Mouse (Mus musculus) heart, embryonic 16.5 days (tissue): ENCODE measurements at regions not wholly inside any gene's neighbourhood (a gene's known extent, or its start where the extent isn't known, plus 50 kb on each side); places are given as distances from the start of the nearest gene placed in this dataset.

Experiments
- ATAC-seq: fragments of 200-750 bp; cut with Nextera tagmentation; replicated peaks from 2 replicates; pipeline ENCODE4 v1.8.0; 2017; ENCODE audit warnings: moderate number of reproducible peaks; ENCODE audit not compliant: insufficient read depth, low FRiP score; ENCODE audit errors: extremely low read depth
- H3K27ac ChIP-seq: fragments of 300-500 bp; sonication (generic); 2 replicates; pipeline ENCODE4 v1.5.1; 2014; ENCODE audit warnings: mild to moderate bottlenecking, low read length, control low read depth, moderate library complexity
- H3K27me3 ChIP-seq: fragments of 300-500 bp; sonication (generic); 2 replicates; pipeline ENCODE4 v1.6.1; 2014; ENCODE audit warnings: low read length, mixed read lengths; ENCODE audit not compliant: control insufficient read depth, insufficient read depth
- H3K36me3 ChIP-seq: fragments of 300-500 bp; sonication (generic); 2 replicates; pipeline ENCODE4 v1.6.1; 2014; ENCODE audit not compliant: control insufficient read depth, insufficient read depth
- H3K4me1 ChIP-seq: fragments of 300-500 bp; sonication (generic); 2 replicates; pipeline ENCODE4 v1.6.1; 2014; ENCODE audit warnings: low read length, mixed read lengths; ENCODE audit not compliant: control insufficient read depth, insufficient read depth
- H3K4me2 ChIP-seq: fragments of 300-500 bp; sonication (generic); 2 replicates; pipeline ENCODE4 v1.6.1; 2014; ENCODE audit warnings: low read depth, mild to moderate bottlenecking, control low read depth, low read length
- H3K4me3 ChIP-seq: fragments of 300-500 bp; sonication (generic); 2 replicates; pipeline ENCODE4 v1.5.1; 2014; ENCODE audit warnings: mild to moderate bottlenecking, control low read depth, low read length
- H3K9ac ChIP-seq: fragments of 300-500 bp; sonication (generic); 2 replicates; pipeline ENCODE4 v1.6.1; 2014; ENCODE audit warnings: low read length, control low read depth
- H3K9me3 ChIP-seq: fragments of 300-500 bp; sonication (generic); replicated peaks from 2 replicates; pipeline ENCODE4 v1.6.1; 2016; ENCODE audit warnings: low read length; ENCODE audit not compliant: control insufficient read depth
- WGBS: fragments of 180-500 bp; shearing (Covaris S2); extraction: QIAGEN DNeasy Blood & Tissue Kit; methylation state at CpG from one replicate; pipeline ENCODE4 v1.1.7; 2014; 5-methylcytosine and 5-hydroxymethylcytosine counted together

DNA sequence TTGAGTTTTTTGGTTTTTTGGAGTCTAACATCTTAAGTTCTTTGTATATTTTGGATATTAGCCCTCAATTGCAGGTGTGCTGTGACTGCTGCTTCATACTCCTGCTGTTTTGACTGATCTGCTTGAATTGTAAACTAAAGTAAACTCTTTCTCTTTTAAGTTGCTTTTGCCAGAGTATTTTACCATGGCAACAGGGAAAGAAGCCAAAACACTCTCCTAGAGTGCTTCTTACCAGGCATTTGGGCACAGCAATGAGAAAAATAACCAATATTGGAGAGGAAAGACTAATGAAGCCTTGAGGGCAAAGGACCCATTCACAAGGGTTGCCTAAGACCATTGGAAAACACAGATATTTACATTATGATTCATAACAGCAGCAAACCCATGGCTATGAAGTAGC lies 437.3 kb downstream of the Wdr11 start:
- Histone ChIP-seq H3K9me3 (no peaks in the 10 kb centered on the region), H3K4me2 (no peak overlapping the region), H3K4me1 (no peaks in the 10 kb centered on the region), H3K9ac (no peak overlapping the region), H3K27ac (no peak overlapping the region), H3K36me3 (no peaks in the 10 kb centered on the region), H3K27me3 (no peaks in the 10 kb centered on the region), H3K4me3 (no peak overlapping the region)
- no peak for ATAC-seq

DNA sequence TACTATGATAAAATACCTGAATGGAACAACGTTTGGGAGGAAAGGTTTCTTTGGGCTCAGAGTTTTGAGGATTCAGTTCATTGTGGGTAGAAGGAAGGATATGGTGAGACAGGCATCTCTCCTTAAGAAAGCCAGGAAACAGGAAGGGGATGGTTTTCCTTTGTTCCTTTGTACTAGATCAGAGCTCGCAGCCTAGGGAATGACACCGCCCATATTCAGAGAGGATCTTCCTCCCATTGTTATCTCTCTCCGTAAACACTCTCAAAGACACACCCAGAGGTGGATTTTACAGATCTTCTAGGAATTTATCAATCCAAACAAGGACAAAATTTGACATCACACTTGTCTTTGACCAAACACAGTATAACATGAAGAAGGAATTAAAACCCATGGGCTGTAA lies 439.0 kb downstream of the Wdr11 start:
- WGBS = 85% methylated on average over 4 of the region's 4 CpGs
- no peak overlapping the region for H3K4me3 ChIP-seq
- no peak overlapping the region for H3K27ac ChIP-seq

DNA sequence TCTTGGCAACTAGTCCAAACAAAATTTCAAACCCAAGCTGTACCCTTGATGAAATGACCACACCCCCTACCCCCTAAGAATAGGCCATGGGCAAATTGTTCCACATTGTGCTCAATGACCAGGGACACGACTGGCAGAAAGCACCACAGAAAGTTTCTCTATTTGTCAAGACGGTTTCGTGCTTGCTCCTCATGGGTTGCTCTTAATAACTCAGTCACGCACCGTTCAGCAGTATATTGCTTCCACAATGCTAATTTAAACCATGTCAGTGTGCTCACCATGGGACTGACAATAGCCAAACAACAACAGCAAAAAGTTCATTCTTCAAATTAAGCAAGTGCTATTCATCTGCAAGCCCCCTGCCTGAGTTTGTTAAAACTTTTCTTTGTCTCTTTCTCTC lies 444.6 kb downstream of the Wdr11 start:
- H3K27ac ChIP-seq = no peak overlapping the region

More for the DNA sequence above, 439.0 kb downstream of the Wdr11 start:
- Histone ChIP-seq H3K36me3 (no peaks in the 10 kb centered on the region), H3K4me1 (no peaks in the 10 kb centered on the region), H3K9me3 (no peaks in the 10 kb centered on the region), H3K9ac (no peak overlapping the region), H3K27me3 (no peaks in the 10 kb centered on the region), H3K4me2 (no peak overlapping the region)
- no peak for ATAC-seq

DNA sequence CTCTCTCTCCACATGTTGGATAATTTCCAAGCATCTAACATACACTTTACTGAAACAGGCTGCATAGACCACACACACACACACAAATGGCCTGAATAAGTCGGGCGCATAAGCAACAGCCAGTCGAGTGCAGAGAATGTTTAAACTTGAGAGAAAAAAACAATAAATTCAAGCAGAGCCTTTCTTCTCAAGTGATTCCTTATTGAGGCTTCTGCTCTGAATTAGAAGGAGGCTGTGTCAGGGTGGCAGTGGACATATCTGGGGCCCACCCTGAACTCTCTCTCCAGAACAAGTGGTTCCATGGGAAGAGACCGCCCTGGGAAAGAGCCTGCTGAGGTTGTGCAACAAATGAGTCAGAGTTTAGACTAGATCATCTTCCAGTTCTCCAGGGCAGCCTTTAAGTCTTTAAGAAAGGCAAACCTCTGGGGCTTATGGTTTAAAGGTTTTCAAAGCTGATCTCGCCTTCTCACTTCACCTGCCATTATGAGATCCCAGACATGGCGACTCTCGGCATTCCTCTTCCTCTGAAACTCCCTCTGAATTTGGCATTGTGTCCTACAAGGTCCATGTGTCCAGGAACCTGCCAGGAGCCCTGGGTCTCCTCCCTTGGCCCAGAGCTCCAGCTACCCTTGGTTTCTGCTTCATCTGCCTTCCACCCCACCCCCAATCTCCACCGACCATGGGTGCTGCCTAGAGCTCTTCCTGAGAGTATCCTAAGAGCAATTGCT lies 445.3 kb downstream of the Wdr11 start:
- Histone ChIP-seq H3K4me2 (no peak overlapping the region), H3K9me3 (no peaks in the 10 kb centered on the region; the same call in 1 of the 2 replicates), H3K9ac (no peak overlapping the region), H3K4me3 (no peak overlapping the region), H3K36me3 (no peaks in the 10 kb centered on the region), H3K4me1 (no peaks in the 10 kb centered on the region; the same call in 1 of the 2 replicates), H3K27ac (no peak overlapping the region), H3K27me3 (no peaks in the 10 kb centered on the region)
- ATAC-seq = no peak
- 78% methylated on average over 8 of the region's 8 CpGs for WGBS

More for the DNA sequence above, 444.6 kb downstream of the Wdr11 start:
- Histone ChIP-seq H3K36me3 (no peaks in the 10 kb centered on the region), H3K4me2 (no peak overlapping the region), H3K9ac (no peak overlapping the region), H3K4me3 (no peak overlapping the region), H3K27me3 (no peaks in the 10 kb centered on the region), H3K4me1 (no peaks in the 10 kb centered on the region; the same call in 1 of the 2 replicates), H3K9me3 (no peaks in the 10 kb centered on the region; the same call in 1 of the 2 replicates)
- ATAC-seq = no peak
- WGBS = 87% methylated on average over 5 of the region's 5 CpGs

GRCm38 (mm10) chr7:130037573-130037925 lies 445.9 kb downstream of the Wdr11 start:
- WGBS = 47% methylated on average over 4 of the region's 4 CpGs
- no peak overlapping the region for H3K4me3 ChIP-seq
- no peak overlapping the region for H3K4me2 ChIP-seq
- H3K27ac ChIP-seq = no peak overlapping the region
- H3K9me3 ChIP-seq = no peaks in the 10 kb centered on the region; the same call in 1 of the 2 replicates
- no peak overlapping the region for H3K9ac ChIP-seq
- no peaks in the 10 kb centered on the region for H3K27me3 ChIP-seq
- no peaks in the 10 kb centered on the region for H3K36me3 ChIP-seq
- ATAC-seq = no peak
- H3K4me1 ChIP-seq = no peaks in the 10 kb centered on the region; the same call in 1 of the 2 replicates

GRCm38 (mm10) chr7:130040596-130040995 lies 448.9 kb downstream of the Wdr11 start:
- Histone ChIP-seq H3K27ac (no peak overlapping the region), H3K4me2 (no peak overlapping the region), H3K9me3 (no peaks in the 10 kb centered on the region; the same call in 1 of the 2 replicates), H3K9ac (no peak overlapping the region), H3K36me3 (no peaks in the 10 kb centered on the region), H3K4me3 (no peak overlapping the region), H3K4me1 (peaks cover 11% of the 10 kb centered on the region), H3K27me3 (no peaks in the 10 kb centered on the region)
- WGBS = 70% methylated on average over 8 of the region's 8 CpGs
- no peak for ATAC-seq

GRCm38 (mm10) chr7:130041402-130041965 lies 449.8 kb downstream of the Wdr11 start:
- Histone ChIP-seq H3K4me3 (no peak overlapping the region), H3K27ac (no peak overlapping the region), H3K27me3 (no peaks in the 10 kb centered on the region), H3K9me3 (no peaks in the 10 kb centered on the region; the same call in 1 of the 2 replicates), H3K9ac (no peak overlapping the region), H3K36me3 (no peaks in the 10 kb centered on the region), H3K4me1 (peaks cover 11% of the 10 kb centered on the region), H3K4me2 (no peak overlapping the region)
- no peak for ATAC-seq
- 74% methylated on average over 11 of the region's 11 CpGs for WGBS

DNA sequence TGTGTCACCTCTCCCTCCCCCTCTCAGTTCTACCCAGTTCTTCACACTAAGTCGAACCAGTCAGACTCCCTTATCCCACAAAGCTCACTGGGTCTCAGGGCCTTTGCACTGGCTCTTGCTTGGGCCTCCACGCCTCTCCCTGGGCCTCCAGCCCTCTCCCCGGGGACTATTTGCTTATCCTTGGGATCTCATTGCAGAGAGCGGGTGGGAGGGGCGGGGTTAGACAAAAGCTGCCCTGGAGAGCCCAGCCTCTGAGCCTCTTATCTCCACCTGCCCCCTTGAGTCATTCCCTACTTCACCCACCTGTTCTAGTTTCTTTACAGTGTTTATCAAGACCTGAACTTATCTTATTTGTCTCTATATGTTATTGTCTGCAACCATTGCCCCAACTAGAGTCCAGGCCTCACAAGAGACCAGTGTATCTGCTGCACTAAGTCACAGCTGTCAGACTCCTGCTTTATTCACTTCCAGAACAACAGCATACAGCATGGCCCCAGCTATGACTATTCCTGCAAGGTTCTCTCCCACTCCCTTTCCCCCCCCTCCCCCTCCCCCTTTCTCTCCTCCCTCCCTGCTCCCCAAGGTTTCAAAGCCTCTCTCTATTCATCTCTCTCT lies 450.7 kb downstream of the Wdr11 start:
- Histone ChIP-seq H3K27me3 (no peaks in the 10 kb centered on the region), H3K36me3 (no peaks in the 10 kb centered on the region), H3K4me1 (peaks cover 11% of the 10 kb centered on the region), H3K9ac (no peak overlapping the region), H3K9me3 (no peaks in the 10 kb centered on the region; the same call in 1 of the 2 replicates), H3K4me3 (no peak overlapping the region), H3K4me2 (no peak overlapping the region), H3K27ac (no peak overlapping the region)
- ATAC-seq = no peak
- WGBS = 68% methylated on average over 5 of the region's 5 CpGs
